Mouse (Mus musculus) ES-Bruce4 (cell line): ENCODE data around the gene Aff3.

Experiments used
- CTCF ChIP-seq: IDR thresholded peaks from one replicate; pipeline ENCODE4 v1.8.1; 2011; ENCODE audit warnings: low read depth, low read length
- POLR2A ChIP-seq: IDR thresholded peaks from one replicate; pipeline ENCODE4 v1.8.1; 2011; ENCODE audit warnings: low read length; ENCODE audit not compliant: insufficient read depth

GRCm38 (mm10) chr1:38291915-38292314 is 372.8 kb downstream of the Aff3 start:
- no peak for TF ChIP-seq CTCF
- no peak for TF ChIP-seq POLR2A
